Mouse (Mus musculus): Measurements from ENCODE around the gene Barhl2.

The Barhl2 gene

DNA sequence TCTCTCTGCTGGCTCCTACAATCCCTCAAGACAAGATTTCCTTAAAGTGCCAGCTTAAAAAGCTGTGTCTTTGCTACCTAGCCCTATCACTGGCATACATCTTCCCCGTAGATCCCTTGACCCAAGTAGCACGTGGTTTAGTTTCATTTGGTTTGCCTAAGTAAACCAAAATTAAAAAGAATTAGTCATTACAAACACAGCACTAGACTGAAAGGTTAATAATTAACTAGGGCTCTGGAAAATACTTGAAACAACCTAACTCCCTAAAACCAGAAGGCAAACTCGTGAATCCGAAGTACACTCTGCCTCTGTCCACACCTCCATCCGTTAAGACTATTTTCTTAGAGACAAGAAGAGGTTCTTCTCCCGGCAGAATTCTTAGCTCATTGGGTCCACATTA lies 41.4 kb downstream of the Barhl2 start:
- no peak for DNase-seq (ENCODE audit: inconsistent age in 2 of 2, low spot score in 1 of 2)

GRCm38 (mm10) chr5:106415734-106416133 lies 42.2 kb downstream of the Barhl2 start:
- no peak for DNase-seq (ENCODE audit: inconsistent age in 2 of 2, low spot score in 1 of 2)

DNA sequence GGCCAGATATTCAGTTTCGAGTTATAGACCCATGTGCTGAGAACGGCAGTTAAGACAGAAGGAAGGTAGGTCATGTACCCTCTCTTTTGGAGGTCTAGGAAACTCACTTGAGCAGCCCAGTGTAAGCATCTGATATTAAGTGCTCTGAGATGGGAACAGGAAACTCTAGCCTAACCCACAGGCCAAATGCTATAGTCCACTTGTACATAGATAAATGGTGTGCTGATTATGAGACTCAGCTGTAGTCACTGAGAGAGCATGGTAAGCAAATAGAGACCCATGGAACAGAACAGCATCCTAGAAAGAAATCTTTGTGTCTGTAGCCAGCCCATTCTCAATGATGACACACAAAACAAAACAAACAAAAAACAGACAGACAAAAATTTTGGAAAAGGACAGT lies 55.2 kb downstream of the Barhl2 start:
- DNase-seq (ENCODE audit: inconsistent age in 2 of 2, low spot score in 1 of 2) = no peak

All from adrenal gland, adult (tissue).